Mouse (Mus musculus): ENCODE data around the gene Nubp1. TPM values are rescaled to one million over a fixed set of nuclear protein-coding genes. Genes with fewer than 3 reads are reported as not detected.
A peak's percentile ranks its signal among the peaks of the same experiment; 100 is the strongest.

The Nubp1 gene
- polyA plus RNA-seq, 2 experiments: 46.1 to 59.0 TPM

DNA sequence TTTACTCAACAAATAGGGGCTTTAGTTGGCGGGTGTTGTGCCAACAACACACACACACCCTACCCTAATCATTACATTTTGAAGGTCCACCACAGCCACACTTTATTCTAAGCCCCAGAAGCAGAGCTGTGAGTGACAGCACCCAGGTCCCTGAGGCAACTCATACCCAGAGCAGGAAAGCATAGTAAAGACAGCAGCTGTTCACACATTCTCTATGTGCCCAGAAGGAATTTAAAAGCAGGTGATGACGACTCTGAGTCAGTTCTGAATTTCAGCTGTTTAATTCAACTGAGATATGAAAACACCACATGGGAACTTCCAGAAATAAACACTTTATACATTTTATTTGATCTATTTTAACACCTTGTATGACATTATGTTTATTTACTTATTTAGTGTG is 32.2 kb upstream of the Nubp1 start:
- no peak for DNase-seq (ENCODE audit: low spot score)

DNA sequence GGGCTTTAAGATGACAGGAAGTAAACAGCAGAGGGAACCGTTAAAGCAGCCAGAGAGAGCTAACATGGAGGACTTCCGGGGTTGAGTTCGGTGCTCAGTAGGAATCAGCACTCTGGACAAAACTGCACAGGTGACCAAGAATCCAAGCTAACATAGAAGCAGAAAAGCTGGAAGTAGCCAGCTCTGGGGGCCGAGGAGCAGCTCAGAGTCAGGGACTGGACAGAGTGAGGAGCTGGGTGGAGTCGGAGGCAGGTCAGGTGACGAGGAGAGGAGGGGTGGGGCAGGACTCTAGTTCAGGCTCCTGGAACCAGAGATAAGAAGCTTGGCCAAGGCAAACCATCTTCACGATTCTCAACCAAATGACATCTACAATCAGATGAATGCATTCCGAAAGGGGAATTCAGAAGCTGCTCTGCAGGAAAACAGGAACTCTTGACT is 27.7 kb upstream of the Nubp1 start:
- H3K36me3 ChIP-seq (ENCODE audit: control insufficient read depth, insufficient read depth, low read length): no peaks in the 10 kb centered on the region
- peaks cover 2% of the 10 kb centered on the region; the same call in 1 of the 2 replicates for H3K4me1 ChIP-seq (ENCODE audit: control insufficient read depth, insufficient read depth, low read length)
- no peak overlapping the region for H3K4me3 ChIP-seq (replicated peaks; ENCODE audit: low read length)
- WGBS: 34% methylated on average over 8 of the region's 8 CpGs
- no peak for DNase-seq (ENCODE audit: low spot score)
- ATAC-seq (ENCODE audit: low FRiP score, low read depth): no peak
- 0 out of 2 replicates have a peak overlapping the region, but pooled peaks have one; percentile 13 for H3K4me2 ChIP-seq (replicated peaks; ENCODE audit: low read depth, low read length, severe bottlenecking)
- no peaks in the 10 kb centered on the region for H3K9me3 ChIP-seq (ENCODE audit: control insufficient read depth, low read length)
- H3K9ac ChIP-seq (ENCODE audit: low read depth, low read length, severe bottlenecking): peak overlapping the region; percentile 25; the same call in 1 of the 2 replicates
- no peaks in the 10 kb centered on the region for H3K27me3 ChIP-seq (ENCODE audit: control insufficient read depth, insufficient read depth, low read length)
- no peak for TF ChIP-seq POLR2A (IDR thresholded peaks at IDR 0.05; ENCODE audit: borderline replicate concordance, extremely low read depth, insufficient read depth, insufficient read length)
- no peak overlapping the region for H3K27ac ChIP-seq (replicated peaks; ENCODE audit: low read depth, low read length)

More for the DNA sequence above, 32.2 kb upstream of the Nubp1 start:
- WGBS: 34% methylated on average over 2 of the region's 2 CpGs
- ATAC-seq (ENCODE audit: low FRiP score, low read depth): peak; percentile 72
- Histone ChIP-seq H3K4me1 (ENCODE audit: control insufficient read depth, insufficient read depth, low read length) (peaks cover 2% of the 10 kb centered on the region; the same call in 1 of the 2 replicates), H3K4me2 (replicated peaks; ENCODE audit: low read depth, low read length, severe bottlenecking) (no peak overlapping the region), H3K4me3 (replicated peaks; ENCODE audit: low read length) (no peak overlapping the region), H3K9me3 (ENCODE audit: control insufficient read depth, low read length) (no peaks in the 10 kb centered on the region), H3K27ac (replicated peaks; ENCODE audit: low read depth, low read length) (no peak overlapping the region), H3K27me3 (ENCODE audit: control insufficient read depth, insufficient read depth, low read length) (no peaks in the 10 kb centered on the region), H3K36me3 (ENCODE audit: control insufficient read depth, insufficient read depth, low read length) (no peaks in the 10 kb centered on the region), H3K9ac (ENCODE audit: low read depth, low read length, severe bottlenecking) (no peak overlapping the region)
- TF ChIP-seq POLR2A (IDR thresholded peaks at IDR 0.05; ENCODE audit: borderline replicate concordance, extremely low read depth, insufficient read depth, insufficient read length): no peak

DNA sequence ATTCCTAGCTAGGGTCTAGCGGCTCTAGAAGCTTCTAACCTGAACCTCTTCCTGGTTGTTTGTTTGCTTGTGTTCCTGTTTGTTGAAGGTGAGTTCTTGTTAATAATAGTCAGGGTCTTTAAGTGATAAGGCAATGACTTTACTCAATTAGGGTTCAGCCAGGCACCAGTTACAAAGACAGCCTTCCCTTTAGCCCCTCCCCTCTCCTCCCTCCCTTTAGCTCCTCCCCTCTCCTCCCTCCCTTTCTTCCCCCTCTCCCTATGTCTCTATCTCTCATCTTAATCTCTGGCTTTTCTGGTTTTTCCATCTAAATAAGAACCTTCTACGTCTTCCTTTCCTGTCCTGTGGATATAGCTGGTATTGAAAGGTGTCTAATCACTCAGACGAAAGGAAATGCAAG is 27.2 kb upstream of the Nubp1 start:
- no peaks in the 10 kb centered on the region for H3K36me3 ChIP-seq (ENCODE audit: control insufficient read depth, insufficient read depth, low read length)
- DNase-seq (ENCODE audit: low spot score): no peak
- H3K27ac ChIP-seq (replicated peaks; ENCODE audit: low read depth, low read length): no peak overlapping the region
- H3K9me3 ChIP-seq (ENCODE audit: control insufficient read depth, low read length): no peaks in the 10 kb centered on the region
- TF ChIP-seq POLR2A (IDR thresholded peaks at IDR 0.05; ENCODE audit: borderline replicate concordance, extremely low read depth, insufficient read depth, insufficient read length): no peak
- WGBS: 61% methylated on average over 3 of the region's 3 CpGs
- ATAC-seq (ENCODE audit: low FRiP score, low read depth): no peak
- no peaks in the 10 kb centered on the region for H3K27me3 ChIP-seq (ENCODE audit: control insufficient read depth, insufficient read depth, low read length)
- H3K4me2 ChIP-seq (replicated peaks; ENCODE audit: low read depth, low read length, severe bottlenecking): 0 out of 2 replicates have a peak overlapping the region, but pooled peaks have one; percentile 13
- H3K4me1 ChIP-seq (ENCODE audit: control insufficient read depth, insufficient read depth, low read length): no peaks in the 10 kb centered on the region
- H3K9ac ChIP-seq (ENCODE audit: low read depth, low read length, severe bottlenecking): no peak overlapping the region
- no peak overlapping the region for H3K4me3 ChIP-seq (replicated peaks; ENCODE audit: low read length)

DNA sequence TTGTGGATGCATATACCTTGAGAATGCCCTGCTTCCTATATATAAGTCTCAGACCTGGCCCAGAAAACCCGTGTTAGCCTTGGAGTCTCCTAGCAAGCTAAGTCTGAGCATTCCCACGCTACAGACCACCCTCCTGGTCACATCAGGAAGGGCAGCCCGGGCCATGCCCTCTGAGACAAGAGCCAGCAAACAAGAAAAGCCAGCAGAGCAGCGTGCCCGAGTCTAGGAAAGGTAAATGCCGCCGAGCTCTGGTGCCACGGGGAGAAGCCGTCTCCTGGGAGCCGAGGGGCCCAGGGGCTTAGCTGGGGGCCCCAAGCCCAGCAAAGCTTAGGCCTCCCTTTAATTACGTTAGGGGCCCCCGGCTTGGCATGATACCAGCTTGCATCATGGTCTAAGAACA is 26.5 kb upstream of the Nubp1 start:
- DNase-seq (ENCODE audit: low spot score) (no peak), ATAC-seq (ENCODE audit: low FRiP score, low read depth) (no peak)
- H3K4me2 ChIP-seq (replicated peaks; ENCODE audit: low read depth, low read length, severe bottlenecking): no peak overlapping the region
- 81% methylated on average over 12 of the region's 12 CpGs for WGBS
- no peaks in the 10 kb centered on the region for H3K36me3 ChIP-seq (ENCODE audit: control insufficient read depth, insufficient read depth, low read length)
- H3K27me3 ChIP-seq (ENCODE audit: control insufficient read depth, insufficient read depth, low read length): no peaks in the 10 kb centered on the region
- no peaks in the 10 kb centered on the region for H3K9me3 ChIP-seq (ENCODE audit: control insufficient read depth, low read length)
- no peaks in the 10 kb centered on the region for H3K4me1 ChIP-seq (ENCODE audit: control insufficient read depth, insufficient read depth, low read length)
- no peak overlapping the region for H3K27ac ChIP-seq (replicated peaks; ENCODE audit: low read depth, low read length)
- no peak overlapping the region for H3K9ac ChIP-seq (ENCODE audit: low read depth, low read length, severe bottlenecking)
- no peak overlapping the region for H3K4me3 ChIP-seq (replicated peaks; ENCODE audit: low read length)
- TF ChIP-seq POLR2A (IDR thresholded peaks at IDR 0.05; ENCODE audit: borderline replicate concordance, extremely low read depth, insufficient read depth, insufficient read length): no peak

DNA sequence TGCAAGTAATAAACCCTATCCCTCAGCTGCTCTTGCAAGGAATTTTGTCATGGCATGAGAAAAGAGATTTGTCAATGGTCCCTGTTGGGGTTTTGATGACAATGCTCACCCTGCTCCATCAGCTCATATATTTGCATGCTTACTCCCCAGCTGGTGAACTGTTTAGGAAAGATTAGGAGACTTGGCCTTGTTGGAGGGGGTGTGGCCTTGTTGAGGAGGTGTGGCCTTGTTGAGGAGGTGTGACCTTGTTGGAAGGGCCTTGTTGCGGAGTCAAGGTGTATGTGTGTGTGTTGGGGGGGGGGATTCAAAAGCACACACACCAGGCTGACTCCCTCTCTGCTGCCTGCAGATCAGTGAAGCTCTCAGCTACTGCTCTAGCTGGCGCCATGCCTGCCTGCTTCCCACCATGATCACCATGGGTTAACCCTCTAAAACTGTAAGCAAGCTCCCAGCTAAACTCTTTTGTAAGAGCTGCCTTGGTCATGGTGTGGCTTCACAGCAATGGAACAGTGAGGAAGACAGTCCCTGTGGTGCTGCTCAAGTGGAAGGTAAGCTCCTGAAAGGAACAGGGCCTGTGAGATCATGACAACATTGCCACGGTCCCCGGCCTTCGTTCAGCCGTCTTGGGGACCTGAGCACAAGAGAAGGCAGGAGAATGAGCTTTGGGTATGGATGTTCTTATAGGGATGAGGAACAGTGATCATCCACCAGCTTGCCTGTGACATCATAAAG is 22.9 kb upstream of the Nubp1 start:
- no peak overlapping the region for H3K4me3 ChIP-seq (replicated peaks; ENCODE audit: low read length)
- H3K36me3 ChIP-seq (ENCODE audit: control insufficient read depth, insufficient read depth, low read length): no peaks in the 10 kb centered on the region
- no peak overlapping the region for H3K27ac ChIP-seq (replicated peaks; ENCODE audit: low read depth, low read length)
- no peaks in the 10 kb centered on the region for H3K9me3 ChIP-seq (ENCODE audit: control insufficient read depth, low read length)
- DNase-seq (ENCODE audit: low spot score): no peak
- TF ChIP-seq POLR2A (IDR thresholded peaks at IDR 0.05; ENCODE audit: borderline replicate concordance, extremely low read depth, insufficient read depth, insufficient read length): no peak
- H3K4me1 ChIP-seq (ENCODE audit: control insufficient read depth, insufficient read depth, low read length): no peaks in the 10 kb centered on the region
- H3K27me3 ChIP-seq (ENCODE audit: control insufficient read depth, insufficient read depth, low read length): no peaks in the 10 kb centered on the region
- WGBS: 94% methylated on average over 6 of the region's 6 CpGs
- no peak for ATAC-seq (ENCODE audit: low FRiP score, low read depth)
- no peak overlapping the region for H3K9ac ChIP-seq (ENCODE audit: low read depth, low read length, severe bottlenecking)
- no peak overlapping the region for H3K4me2 ChIP-seq (replicated peaks; ENCODE audit: low read depth, low read length, severe bottlenecking)
